Mouse (Mus musculus) C2C12 (cell line): ENCODE data around the gene Gfra4. TPM values are rescaled to one million over a fixed set of nuclear protein-coding genes. Genes with fewer than 3 reads are reported as not detected.

Source experiments
- H3K27me3 ChIP-seq: one replicate; pipeline ENCODE4 v1.6.1; 2011; ENCODE audit not compliant: control insufficient read depth, insufficient read depth, insufficient read length
- H3K36me3 ChIP-seq: one replicate; pipeline ENCODE4 v1.6.1; 2011; ENCODE audit not compliant: control insufficient read depth, insufficient read depth
- H3K4me3 ChIP-seq: one replicate; pipeline ENCODE4 v1.5.1; 2011; ENCODE audit warnings: mild to moderate bottlenecking, control low read depth; ENCODE audit not compliant: poor library complexity, insufficient read depth, severe bottlenecking
- H3K79me2 ChIP-seq: one replicate; pipeline ENCODE4 v1.6.1; 2011; ENCODE audit not compliant: control insufficient read depth, insufficient read depth
- H3K79me3 ChIP-seq: one replicate; pipeline ENCODE4 v1.6.1; 2011; ENCODE audit warnings: low read depth, control low read depth
- H3ac ChIP-seq: one replicate; pipeline ENCODE3; 2011; ENCODE audit warnings: low read depth; ENCODE audit not compliant: control insufficient read depth, insufficient read length
- CEBPB ChIP-seq: IDR thresholded peaks from one replicate; pipeline ENCODE4 v1.6.1; 2011; ENCODE audit warnings: low read depth, mild to moderate bottlenecking, control low read depth, moderate library complexity
- CTCF ChIP-seq: IDR thresholded peaks from one replicate; pipeline ENCODE4 v1.5.1; 2011; ENCODE audit not compliant: control insufficient read depth, insufficient read depth, insufficient read length
- FOSL1 ChIP-seq: IDR thresholded peaks from one replicate; pipeline ENCODE4 v1.8.0; 2011; ENCODE audit warnings: mild to moderate bottlenecking, low read length; ENCODE audit not compliant: poor library complexity, insufficient read depth, severe bottlenecking
- MAX ChIP-seq: IDR thresholded peaks from one replicate; pipeline ENCODE4 v1.6.1; 2011; ENCODE audit warnings: mild to moderate bottlenecking, control low read depth
- MYOD1 ChIP-seq: IDR thresholded peaks from one replicate; pipeline ENCODE4 v1.6.1; 2011; ENCODE audit warnings: low read depth; ENCODE audit not compliant: control insufficient read depth, insufficient read length
- MYOG ChIP-seq: IDR thresholded peaks from one replicate; pipeline ENCODE4 v1.6.1; 2011; ENCODE audit not compliant: control insufficient read depth, insufficient read length; ENCODE audit errors: extremely low read depth
- USF1 ChIP-seq: IDR thresholded peaks from one replicate; pipeline ENCODE4 v1.6.1; 2011; ENCODE audit warnings: low read depth, mild to moderate bottlenecking, control low read depth, moderate library complexity
- long read RNA-seq, 2 experiments: library from polyadenylated mRNA; unstranded; transcript quantifications; one replicate each; pipeline ENCODE4 v2.0.0; 2019 to 2020
- polyA plus RNA-seq: library from polyadenylated mRNA; unstranded; fragments of >200 nt; fragmentation: generic; extraction: Trizol; gene quantifications from one replicate; pipeline ENCODE4 v1.2.1, GENCODE M21; 2012; ENCODE audit warnings: missing spikeins

Gene Gfra4
- 0.33 TPM for polyA plus RNA-seq
- long read RNA-seq, experiment 1, partial matches to known transcripts, result 0 of 7 reads
- long read RNA-seq, experiment 1, other reads (novel, unspliced or antisense), result 4 of 7 reads
- long read RNA-seq, experiment 2, transcript Gfra4-207 (2 exons, 1,791 nt), result major isoform, 5 of 8 reads
- long read RNA-seq, experiment 2, partial matches to known transcripts, result 1 of 8 reads
- long read RNA-seq, experiment 2, other reads (novel, unspliced or antisense), result 1 of 8 reads

- Histone ChIP-seq H3ac (no peak within 1 kb of the TSS), H3K27me3 (peaks cover 12% of the 10 kb centered on the region), H3K4me3 (no peak within 1 kb of the TSS), H3K36me3 (no peaks in the 10 kb centered on the region), H3K79me2 (no peaks in the 10 kb centered on the region), H3K79me3 (no peaks in the 10 kb centered on the region)
- no peak for TF ChIP-seq FOSL1
- no peak for TF ChIP-seq USF1
These were observed at the start of gene Gfra4 for GRCm38 (mm10) chr2:131042988-131043387. Gene Gfra4, minus strand, starts transcription at chr2:131043088.

GRCm38 (mm10) chr2:131090852-131091251 lies 48.0 kb upstream of the Gfra4 start:
- no peaks in the 10 kb centered on the region for H3K27me3 ChIP-seq
- no peak for TF ChIP-seq CTCF
- no peak for TF ChIP-seq MYOD1
- TF ChIP-seq FOSL1, result no peak
- no peak for TF ChIP-seq MAX
- H3K36me3 ChIP-seq, result no peaks in the 10 kb centered on the region
- H3K4me3 ChIP-seq, result no peak overlapping the region
- no peaks in the 10 kb centered on the region for H3K79me2 ChIP-seq
- no peak overlapping the region for H3ac ChIP-seq
- H3K79me3 ChIP-seq, result no peaks in the 10 kb centered on the region

- Histone ChIP-seq H3K4me3 (no peak overlapping the region), H3ac (no peak overlapping the region), H3K79me3 (no peaks in the 10 kb centered on the region), H3K79me2 (no peaks in the 10 kb centered on the region), H3K27me3 (no peaks in the 10 kb centered on the region), H3K36me3 (no peaks in the 10 kb centered on the region)
- TF ChIP-seq CEBPB (no peak), CTCF (no peak), USF1 (no peak), MYOD1 (no peak), MYOG (no peak)
These were observed 46.7 kb upstream of the Gfra4 start for GRCm38 (mm10) chr2:131089634-131090033.

GRCm38 (mm10) chr2:131088581-131088980 lies 45.7 kb upstream of the Gfra4 start:
- no peaks in the 10 kb centered on the region for H3K79me2 ChIP-seq
- H3K4me3 ChIP-seq, result no peak overlapping the region
- no peaks in the 10 kb centered on the region for H3K27me3 ChIP-seq
- H3ac ChIP-seq, result no peak overlapping the region
- no peaks in the 10 kb centered on the region for H3K79me3 ChIP-seq
- TF ChIP-seq CTCF, result no peak
- no peak for TF ChIP-seq FOSL1
- no peak for TF ChIP-seq MYOD1
- TF ChIP-seq MAX, result no peak
- no peak for TF ChIP-seq CEBPB
- TF ChIP-seq MYOG, result no peak
- no peak for TF ChIP-seq USF1
- H3K36me3 ChIP-seq, result no peaks in the 10 kb centered on the region

- no peaks in the 10 kb centered on the region for H3K79me3 ChIP-seq
- no peaks in the 10 kb centered on the region for H3K79me2 ChIP-seq
- no peaks in the 10 kb centered on the region for H3K36me3 ChIP-seq
- no peak within 1 kb of the TSS for H3ac ChIP-seq
- TF ChIP-seq USF1, result no peak
- TF ChIP-seq MYOD1, result no peak
- no peak for TF ChIP-seq FOSL1
- no peak for TF ChIP-seq CEBPB
- no peak for TF ChIP-seq CTCF
- no peak for TF ChIP-seq MYOG
- TF ChIP-seq MAX, result no peak
- no peaks in the 10 kb centered on the region for H3K27me3 ChIP-seq
- no peak within 1 kb of the TSS for H3K4me3 ChIP-seq
These were observed 43.9 kb upstream of the Gfra4 start, which contains the start of gene Siglec1 for GRCm38 (mm10) chr2:131086667-131087390. Gene Siglec1, minus strand, starts transcription at chr2:131086765.

- no peaks in the 10 kb centered on the region for H3K79me3 ChIP-seq
- no peak overlapping the region for H3K4me3 ChIP-seq
- no peaks in the 10 kb centered on the region for H3K36me3 ChIP-seq
- no peaks in the 10 kb centered on the region for H3K79me2 ChIP-seq
- H3ac ChIP-seq, result no peak overlapping the region
- TF ChIP-seq CEBPB (no peak), FOSL1 (no peak), MYOG (no peak)
- peaks cover 16% of the 10 kb centered on the region for H3K27me3 ChIP-seq
These were observed 41.3 kb upstream of the Gfra4 start for GRCm38 (mm10) chr2:131084206-131084605.
